Mouse (Mus musculus) spleen, postnatal 14 days (tissue): ENCODE data around the gene Fgfr2.
"Not testable (repeated sequence)": the region's sequence is repeated elsewhere in the genome, so short reads cannot be mapped to it uniquely, and the experiment has no call there.

ENCODE experiments used
- DNase-seq, 2 experiments: peaks; one replicate each; pipeline ENCODE4 v3.0.0; 2021 to 2022; ENCODE audit warnings: low spot score in 2 of 2

The Fgfr2 gene

DNA sequence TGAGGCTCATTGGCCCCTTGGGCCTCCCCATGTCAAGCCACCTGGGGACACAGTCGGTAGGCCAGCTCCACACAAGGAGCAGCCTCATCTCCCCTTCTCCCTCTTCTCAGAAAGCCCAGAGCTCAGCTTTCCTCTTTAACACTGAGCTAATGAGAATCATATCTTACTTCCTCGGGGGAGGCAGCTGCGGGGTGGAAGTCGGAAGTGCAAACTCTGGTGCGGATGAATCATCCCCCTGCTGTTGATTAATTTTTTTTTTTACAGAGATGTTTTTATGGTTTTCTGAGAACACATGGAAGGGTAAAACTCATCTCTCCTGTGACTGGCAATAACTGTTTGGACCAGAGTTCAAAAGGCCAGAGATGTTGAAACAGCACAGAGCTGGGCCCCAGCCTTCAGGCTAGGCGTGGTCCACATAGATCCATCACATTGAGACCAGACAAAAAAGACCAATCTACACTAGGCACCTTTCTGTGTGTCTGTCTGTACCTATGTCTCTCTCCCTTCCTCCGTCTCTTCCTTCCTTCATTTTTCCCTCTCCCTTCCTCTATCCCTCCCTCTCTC lies 609.6 kb downstream of the Fgfr2 start:
- DNase-seq, result no peak

- no peak for DNase-seq
Observed at GRCm38 (mm10) chr7:132509110-132509509, 614.0 kb downstream of the Fgfr2 start.

DNA sequence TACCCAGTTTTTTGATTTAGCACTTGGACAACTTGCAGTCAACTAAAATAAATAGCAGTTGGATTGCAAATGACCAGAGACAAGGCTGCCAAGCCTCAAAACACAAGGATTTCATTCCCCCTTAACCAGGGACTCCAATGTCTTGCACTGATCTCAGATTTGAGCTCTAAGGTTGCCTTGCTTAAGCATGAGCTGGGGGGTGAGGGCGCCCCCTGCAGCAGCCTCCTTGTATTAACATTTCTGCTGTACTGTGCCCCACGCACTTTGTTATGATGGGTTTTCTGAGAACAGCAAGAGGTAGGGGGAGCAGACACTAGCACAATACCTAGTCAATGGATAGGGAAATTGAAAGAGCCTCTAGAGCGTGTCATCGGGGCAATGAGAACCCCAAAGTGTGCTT lies 615.8 kb downstream of the Fgfr2 start:
- DNase-seq, result peak in 1 of 2 experiments; percentile 4

GRCm38 (mm10) chr7:132506226-132506625 lies 616.9 kb downstream of the Fgfr2 start:
- DNase-seq, result no peak

DNA sequence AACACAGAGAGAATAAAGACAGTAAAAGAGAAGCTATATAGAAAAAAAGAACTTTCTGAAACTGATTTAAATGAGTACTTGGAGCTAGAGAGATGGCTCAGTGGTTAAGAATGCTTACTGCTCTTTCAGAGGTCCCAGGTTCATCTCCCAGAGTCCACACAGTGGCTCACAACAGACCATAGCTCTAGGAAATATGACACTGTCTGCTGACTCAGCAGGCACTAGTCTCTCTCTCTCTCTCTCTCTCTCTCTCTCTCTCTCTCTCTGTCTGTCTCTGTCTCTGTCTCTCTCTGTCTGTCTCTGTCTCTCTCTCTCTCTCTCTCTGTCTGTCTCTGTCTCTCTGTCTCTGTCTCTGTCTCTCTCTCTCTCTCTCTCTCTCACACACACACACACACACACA lies 620.7 kb downstream of the Fgfr2 start:
- not testable (repeated sequence) for DNase-seq

GRCm38 (mm10) chr7:132497142-132497541 lies 626.0 kb downstream of the Fgfr2 start:
- DNase-seq, result no peak

DNA sequence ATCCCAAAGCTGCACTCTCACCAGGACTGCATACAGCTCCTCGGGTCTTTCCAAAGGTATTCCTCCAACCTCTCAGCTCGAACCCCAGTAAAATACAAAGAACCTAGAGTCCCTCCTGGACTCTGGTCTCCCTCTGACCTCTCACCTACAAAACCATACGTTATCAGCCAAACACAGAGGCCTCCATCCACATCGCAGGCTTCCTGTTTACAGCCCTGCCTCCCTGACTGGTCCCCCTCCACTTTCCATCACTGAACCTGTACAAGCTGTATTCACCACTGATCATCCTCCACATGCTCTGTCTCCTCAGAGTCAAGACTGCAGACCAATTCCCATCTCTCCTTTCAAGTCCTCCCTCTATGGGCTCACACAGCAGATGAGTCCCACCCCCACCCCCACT lies 628.9 kb downstream of the Fgfr2 start:
- no peak for DNase-seq

- DNase-seq, result no peak
Observed at GRCm38 (mm10) chr7:132493632-132494031, 629.5 kb downstream of the Fgfr2 start.

GRCm38 (mm10) chr7:132491902-132492301 lies 631.2 kb downstream of the Fgfr2 start:
- DNase-seq, result no peak

GRCm38 (mm10) chr7:132487361-132487760 lies 635.8 kb downstream of the Fgfr2 start:
- no peak for DNase-seq

DNA sequence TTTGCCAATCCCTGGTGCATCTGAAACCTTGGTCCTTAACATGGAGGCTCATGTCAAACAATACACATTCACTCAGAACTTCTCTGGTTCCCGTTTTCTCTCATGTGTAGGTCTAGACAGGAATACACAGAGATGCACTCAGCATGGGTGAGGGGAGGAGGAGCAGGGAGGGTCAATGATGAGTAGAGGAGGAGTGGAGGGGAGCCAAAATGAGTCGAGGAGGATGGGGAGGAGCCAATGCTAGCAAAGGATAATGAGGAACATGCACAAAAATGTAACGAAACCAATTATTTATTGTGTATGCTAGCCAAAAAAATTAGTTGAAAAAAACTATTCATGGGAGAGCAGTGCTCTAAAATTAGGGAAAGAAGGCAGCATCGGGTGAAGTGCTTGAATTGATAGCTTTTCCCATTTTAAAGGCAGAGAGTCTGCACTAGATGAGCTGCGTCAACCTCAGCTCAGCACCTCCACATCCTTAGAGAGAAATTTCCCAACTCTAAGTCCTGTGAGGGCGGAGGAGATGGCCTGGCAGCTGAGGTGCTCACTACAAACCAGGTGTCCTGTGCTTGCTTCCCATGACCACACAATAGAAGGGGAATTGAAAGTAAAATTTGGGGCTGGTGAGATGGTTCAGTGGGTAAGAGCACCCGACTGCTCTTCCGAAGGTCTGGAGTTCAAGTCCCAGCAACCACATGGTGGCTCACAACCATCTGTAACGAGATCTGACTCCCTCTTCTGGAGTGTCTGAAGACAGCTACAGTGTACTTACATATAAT lies 636.6 kb downstream of the Fgfr2 start:
- no peak for DNase-seq

- DNase-seq, result peak in 1 of 2 experiments; percentile 7
Observed at GRCm38 (mm10) chr7:132484424-132484823, 638.7 kb downstream of the Fgfr2 start.

DNA sequence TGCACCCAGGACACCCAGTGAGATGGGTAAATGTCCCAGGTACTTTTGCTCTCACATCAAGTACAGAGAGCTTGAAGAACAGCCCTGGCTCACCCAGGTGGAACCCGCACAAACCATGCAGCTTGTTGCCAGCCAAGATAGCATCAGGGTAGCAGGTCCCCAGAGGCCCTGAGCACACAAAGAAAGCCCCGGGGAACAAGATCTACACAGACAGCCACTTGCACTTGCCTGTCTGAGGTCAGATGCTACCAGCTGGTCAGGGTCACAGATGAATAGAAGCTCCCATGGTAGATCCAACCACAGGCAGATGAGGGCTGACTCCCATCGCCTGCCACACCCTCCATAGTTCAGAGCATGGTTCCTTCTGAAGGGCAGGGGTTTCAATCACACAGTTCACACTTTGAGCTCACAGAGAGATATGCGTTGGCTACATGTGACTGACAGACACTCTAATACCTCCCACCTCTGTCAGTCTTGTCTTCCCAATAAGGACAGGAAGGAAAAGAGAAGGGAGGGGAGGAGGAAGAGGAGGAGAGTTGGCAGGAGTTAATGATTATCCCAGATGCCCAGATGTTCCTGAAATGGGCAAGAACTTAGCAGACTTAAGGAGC lies 642.3 kb downstream of the Fgfr2 start:
- DNase-seq, result peak in 1 of 2 experiments; percentile 15

- DNase-seq, result no peak
Observed at GRCm38 (mm10) chr7:132478295-132478809, 644.8 kb downstream of the Fgfr2 start.

- DNase-seq, result no peak
Observed at GRCm38 (mm10) chr7:132477753-132478152, 645.4 kb downstream of the Fgfr2 start.

GRCm38 (mm10) chr7:132476491-132476890 lies 646.7 kb downstream of the Fgfr2 start:
- no peak for DNase-seq

DNA sequence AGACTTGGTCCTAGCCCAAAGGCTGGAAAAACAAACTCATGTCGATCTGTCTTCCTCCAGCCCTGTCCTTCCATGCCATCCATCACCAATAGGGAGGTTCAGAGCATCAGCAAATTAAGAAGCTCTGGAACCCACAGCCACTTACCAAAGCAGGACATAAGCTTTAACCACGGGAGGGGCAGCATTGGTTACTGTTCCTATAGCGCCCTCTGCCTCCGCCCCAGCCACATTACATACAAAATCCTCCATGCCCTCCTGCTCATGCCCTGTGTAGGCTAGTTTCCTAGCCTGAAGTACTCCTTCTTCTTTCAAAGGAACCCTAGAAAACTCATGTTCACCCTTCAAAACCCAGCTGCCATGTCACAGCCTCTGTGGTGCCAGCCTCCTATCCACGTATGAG lies 648.1 kb downstream of the Fgfr2 start:
- peak; percentile 43 to 65 for DNase-seq

GRCm38 (mm10) chr7:132471327-132471726 lies 651.8 kb downstream of the Fgfr2 start:
- peak in 1 of 2 experiments; percentile 21 for DNase-seq

DNA sequence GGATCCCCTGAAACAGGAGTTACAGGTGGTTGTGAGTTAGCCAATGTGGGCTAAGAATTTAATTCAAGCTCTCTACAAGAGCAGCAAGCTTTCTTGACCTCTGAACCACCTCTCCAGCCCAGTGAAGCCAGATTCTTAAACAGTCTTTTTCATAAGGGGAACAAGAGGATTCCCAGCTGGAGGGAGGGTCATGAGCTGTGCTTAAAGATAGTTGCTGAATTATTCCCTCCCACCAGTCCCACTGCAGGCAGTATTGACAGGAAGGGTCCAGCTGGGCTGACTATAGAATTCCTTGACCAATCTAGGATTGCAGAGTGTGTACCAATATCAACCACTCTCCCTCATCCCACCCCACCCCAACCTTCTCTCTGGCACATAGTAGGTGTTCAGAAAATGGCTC lies 654.8 kb downstream of the Fgfr2 start:
- no peak for DNase-seq

DNA sequence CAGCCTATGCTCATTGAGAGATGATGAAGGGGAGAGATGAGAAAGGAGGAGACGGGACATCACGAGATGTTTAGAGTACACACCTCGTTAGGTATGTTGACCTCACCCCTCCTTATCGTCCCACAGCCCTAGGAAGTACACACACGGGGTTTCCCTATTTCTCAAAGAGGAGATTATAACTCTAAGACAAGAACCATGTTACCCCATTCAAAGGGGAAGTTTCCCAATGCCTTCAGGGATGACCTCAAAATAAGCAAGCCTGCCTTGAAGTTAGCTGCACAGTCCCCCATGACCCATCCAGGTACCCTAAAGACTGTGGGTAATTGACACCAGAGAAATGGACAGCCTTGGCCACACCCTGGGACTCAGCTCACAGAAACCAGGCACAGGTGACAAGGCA lies 657.3 kb downstream of the Fgfr2 start:
- DNase-seq, result no peak

- no peak for DNase-seq
Observed at GRCm38 (mm10) chr7:132464894-132465293, 658.3 kb downstream of the Fgfr2 start.

GRCm38 (mm10) chr7:132458493-132458892 lies 664.7 kb downstream of the Fgfr2 start:
- DNase-seq, result no peak
